Mouse (Mus musculus): ENCODE measurements around the gene Zfp652. TPM values are rescaled to one million over a fixed set of nuclear protein-coding genes. Genes with fewer than 3 reads are reported as not detected.

The Zfp652 gene
- total and polyA plus RNA-seq, 3 experiments, result 3.0 to 9.8 (median 6.2) TPM

DNA sequence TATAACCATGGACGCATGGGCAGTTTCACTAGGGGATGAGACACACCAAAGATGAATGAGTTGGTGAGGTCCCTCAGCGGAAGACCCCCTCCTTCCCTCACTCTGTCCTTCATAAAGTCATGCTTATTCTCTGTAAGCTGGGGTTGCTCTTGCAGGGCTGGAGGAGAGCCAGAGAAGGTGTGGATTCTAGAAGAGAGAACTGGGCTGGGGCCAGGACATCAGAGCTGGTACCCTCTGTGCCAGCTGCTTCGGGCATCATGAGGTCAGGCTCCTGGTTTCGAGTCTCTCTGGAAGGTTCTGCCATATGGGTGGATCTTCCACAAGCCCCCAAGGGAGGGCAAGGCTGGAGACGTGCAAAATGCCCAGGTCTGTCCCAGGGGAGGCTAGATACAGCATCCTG lies 13.9 kb upstream of the Zfp652 start:
- H3K27ac ChIP-seq (ENCODE audit: insufficient read depth, low read depth), result no peak overlapping the region
- no peak for TF ChIP-seq MXI1 (IDR thresholded peaks at IDR 0.05; ENCODE audit: low read depth, low read length)
- TF ChIP-seq EP300 (IDR thresholded peaks at IDR 0.05; ENCODE audit: low read length), result no peak
- no peak for TF ChIP-seq IRF4 (IDR thresholded peaks at IDR 0.05; ENCODE audit: low read depth, low read length)
- no peak for TF ChIP-seq CHD2 (IDR thresholded peaks at IDR 0.05; ENCODE audit: low read length)
- no peak for TF ChIP-seq RCOR1 (conservative IDR thresholded peaks at IDR 0.05; ENCODE audit: low read depth, low read length)
- TF ChIP-seq ZNF384 (IDR thresholded peaks at IDR 0.05; ENCODE audit: low read depth, low read length), result no peak
- no peak for TF ChIP-seq SMC3 (IDR thresholded peaks at IDR 0.05; ENCODE audit: low read depth, low read length)
- TF ChIP-seq JUN (IDR thresholded peaks at IDR 0.05; ENCODE audit: insufficient read depth, low read depth, low read length), result no peak
- TF ChIP-seq MYC (IDR thresholded peaks at IDR 0.05; ENCODE audit: low read depth, low read length), result no peak
- TF ChIP-seq ETS1 (conservative IDR thresholded peaks at IDR 0.05; ENCODE audit: low read depth, low read length), result no peak
- no peak for TF ChIP-seq ZMIZ1 (IDR thresholded peaks at IDR 0.05; ENCODE audit: low read depth, low read length)
- no peak for TF ChIP-seq ZKSCAN1 (IDR thresholded peaks at IDR 0.05; ENCODE audit: borderline replicate concordance, low read depth, low read length)
- no peak for TF ChIP-seq ZC3H11A (IDR thresholded peaks at IDR 0.05; ENCODE audit: low read depth, low read length)
- no peak for TF ChIP-seq MAFK (IDR thresholded peaks at IDR 0.05; ENCODE audit: insufficient replicate concordance, low read length)
- no peak for TF ChIP-seq CTCF (conservative IDR thresholded peaks at IDR 0.05 in 1 of 2, IDR thresholded peaks at IDR 0.05 in 1 of 2; ENCODE audit: low read depth in 2 of 2, low read length in 2 of 2)
- TF ChIP-seq GABPA (IDR thresholded peaks at IDR 0.05; ENCODE audit: insufficient replicate concordance, low read depth, low read length), result no peak
- TF ChIP-seq NRF1 (IDR thresholded peaks at IDR 0.05; ENCODE audit: low read depth, low read length), result no peak
- peaks cover 1% of the 10 kb centered on the region for H3K27me3 ChIP-seq (replicated peaks)
- H3K4me1 ChIP-seq (ENCODE audit: control insufficient read depth in 1 of 2, insufficient read depth in 2 of 2), result no peaks in the 10 kb centered on the region
- H3K9me3 ChIP-seq (replicated peaks; ENCODE audit: low read length), result no peaks in the 10 kb centered on the region
- DNase-seq (ENCODE audit: extremely low read depth), result no peak
- no peaks in the 10 kb centered on the region for H3K79me2 ChIP-seq (replicated peaks; ENCODE audit: control insufficient read depth, extremely low read depth, insufficient read depth, poor library complexity, severe bottlenecking)
- H3K4me3 ChIP-seq (replicated peaks in 1 of 3; ENCODE audit: low read depth in 2 of 3, low read length in 2 of 3, poor library complexity in 1 of 3), result no peak overlapping the region
- no peaks in the 10 kb centered on the region for H3K36me3 ChIP-seq (replicated peaks in 1 of 2; ENCODE audit: control insufficient read depth in 1 of 2, insufficient read depth in 1 of 2, low read length in 1 of 2)
- dilution Hi-C loops (cut with MboI; ENCODE audit: extremely low pct_ligation_motif_present, extremely low pct_unique_long_range_greater_than_20kb, low sequenced_read_pairs) (no loop called here), in situ Hi-C loops (cut with MboI; ENCODE audit: low pct_ligation_motif_present, low pct_unique_long_range_greater_than_20kb, low sequenced_read_pairs) (loop anchor here (10.0 kb wide), 1 partner anchor 266 kb away; no protein-coding TSS in a partner anchor)
- no peak overlapping the region for H3K9ac ChIP-seq (ENCODE audit: insufficient read depth, low read depth)
- no peak overlapping the region for H3K4me2 ChIP-seq (ENCODE audit: insufficient read depth, low read depth, poor library complexity, severe bottlenecking)

DNA sequence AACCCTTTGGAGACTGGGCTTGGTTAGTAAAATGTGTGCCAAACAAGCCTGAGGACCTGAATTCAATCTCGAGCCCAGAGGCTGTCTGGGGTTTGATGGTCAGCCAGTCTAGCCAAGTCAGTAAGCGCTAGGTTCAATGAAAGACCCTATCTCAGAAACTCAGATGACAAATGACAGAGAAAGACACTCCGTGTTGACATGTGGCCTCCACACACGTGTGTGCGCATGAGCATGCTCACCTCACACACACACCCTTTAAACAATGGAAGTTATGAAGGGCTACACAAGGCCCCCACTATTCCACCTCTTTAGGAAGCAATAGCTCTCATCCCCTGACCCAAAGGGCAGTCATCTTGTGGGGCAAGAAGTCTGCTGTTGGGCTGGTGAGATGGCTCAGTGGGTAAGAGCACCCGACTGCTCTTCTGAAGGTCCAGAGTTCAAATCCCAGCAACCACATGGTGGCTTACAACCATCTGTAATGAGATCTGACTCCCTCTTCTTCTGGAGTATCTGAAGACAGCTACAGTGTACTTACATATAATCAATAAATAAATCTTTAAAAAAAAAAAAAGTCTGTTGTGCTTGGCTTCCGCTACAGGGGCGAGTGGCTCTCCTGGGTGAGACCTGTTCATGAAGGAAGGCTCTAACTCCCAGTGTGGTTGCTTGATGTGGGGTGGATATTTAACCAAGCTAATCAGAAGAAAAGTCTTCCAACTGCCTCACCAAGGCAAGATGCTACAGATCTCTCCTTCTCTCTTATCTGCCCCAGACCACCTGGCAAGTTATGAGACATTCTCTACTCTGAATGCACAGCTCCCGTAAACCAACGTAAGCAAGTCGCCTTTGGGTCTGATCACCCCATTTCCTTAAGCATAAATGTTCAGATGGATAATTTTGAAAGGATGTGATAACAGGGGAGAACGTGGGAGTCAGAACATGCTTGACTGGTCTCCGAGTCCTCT lies 11.4 kb upstream of the Zfp652 start:
- in situ Hi-C loops (cut with MboI; ENCODE audit: low pct_ligation_motif_present, low pct_unique_long_range_greater_than_20kb, low sequenced_read_pairs) (no loop called here), dilution Hi-C loops (cut with MboI; ENCODE audit: extremely low pct_ligation_motif_present, extremely low pct_unique_long_range_greater_than_20kb, low sequenced_read_pairs) (no loop called here)
- H3K4me2 ChIP-seq (ENCODE audit: insufficient read depth, low read depth, poor library complexity, severe bottlenecking), result no peak overlapping the region
- TF ChIP-seq JUN (IDR thresholded peaks at IDR 0.05; ENCODE audit: insufficient read depth, low read depth, low read length) (no peak), SMC3 (IDR thresholded peaks at IDR 0.05; ENCODE audit: low read depth, low read length) (no peak), POLR2AphosphoS2 (IDR thresholded peaks at IDR 0.05; ENCODE audit: low read depth, low read length) (no peak), PAX5 (IDR thresholded peaks at IDR 0.05; ENCODE audit: low read length) (no peak), BHLHE40 (IDR thresholded peaks at IDR 0.05; ENCODE audit: low read depth, low read length) (no peak), TCF12 (IDR thresholded peaks at IDR 0.05; ENCODE audit: low read depth, low read length) (no peak), ZMIZ1 (IDR thresholded peaks at IDR 0.05; ENCODE audit: low read depth, low read length) (no peak), ZKSCAN1 (IDR thresholded peaks at IDR 0.05; ENCODE audit: borderline replicate concordance, low read depth, low read length) (no peak), USF1 (IDR thresholded peaks at IDR 0.05; ENCODE audit: low read depth, low read length) (no peak)
- H3K79me2 ChIP-seq (replicated peaks; ENCODE audit: control insufficient read depth, extremely low read depth, insufficient read depth, poor library complexity, severe bottlenecking), result no peaks in the 10 kb centered on the region
- H3K27ac ChIP-seq (ENCODE audit: insufficient read depth, low read depth), result no peak overlapping the region
- H3K9ac ChIP-seq (ENCODE audit: insufficient read depth, low read depth), result no peak overlapping the region
- H3K36me3 ChIP-seq (replicated peaks in 1 of 2; ENCODE audit: control insufficient read depth in 1 of 2, insufficient read depth in 1 of 2, low read length in 1 of 2), result no peaks in the 10 kb centered on the region
- peaks cover 11% of the 10 kb centered on the region for H3K27me3 ChIP-seq (replicated peaks)
- H3K9me3 ChIP-seq (replicated peaks; ENCODE audit: low read length), result no peaks in the 10 kb centered on the region
- DNase-seq (ENCODE audit: extremely low read depth), result no peak
- no peak overlapping the region for H3K4me3 ChIP-seq (replicated peaks in 1 of 3; ENCODE audit: low read depth in 2 of 3, low read length in 2 of 3, poor library complexity in 1 of 3)
- no peaks in the 10 kb centered on the region for H3K4me1 ChIP-seq (ENCODE audit: control insufficient read depth in 1 of 2, insufficient read depth in 2 of 2)

Measured in CH12.LX (cell line).